Mouse (Mus musculus) monocyte, adult 2 months (primary cell): Measurements from ENCODE around the gene Nodal.
A peak's percentile ranks its signal among the peaks of the same experiment; 100 is the strongest.

Experiments
- DNase-seq, 2 experiments: peaks; one replicate each; pipeline ENCODE4 v3.0.0; 2022; ENCODE audit warnings: low spot score in 2 of 2, low read depth in 1 of 2

Nodal gene

DNA sequence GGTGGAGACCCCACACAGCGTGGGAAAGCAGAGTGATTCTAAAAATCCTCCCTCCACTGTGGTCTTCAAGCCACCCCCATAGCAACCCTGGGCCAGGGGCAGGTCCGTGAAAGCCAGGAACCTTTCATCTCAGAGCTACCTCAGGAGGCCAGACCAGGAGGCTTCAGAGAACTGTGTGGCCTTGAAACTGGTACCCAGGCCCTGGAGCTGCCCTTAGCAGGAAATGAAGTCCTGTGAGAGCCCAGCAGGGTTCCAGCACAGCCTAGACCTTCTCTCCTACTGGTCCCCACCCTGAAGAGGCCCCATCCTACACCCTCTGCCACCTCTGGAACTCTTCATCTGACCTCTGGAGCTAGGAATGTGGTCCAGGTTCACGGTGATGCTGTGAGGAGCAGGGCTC, 19.6 kb upstream of the Nodal start:
- DNase-seq = no peak

DNA sequence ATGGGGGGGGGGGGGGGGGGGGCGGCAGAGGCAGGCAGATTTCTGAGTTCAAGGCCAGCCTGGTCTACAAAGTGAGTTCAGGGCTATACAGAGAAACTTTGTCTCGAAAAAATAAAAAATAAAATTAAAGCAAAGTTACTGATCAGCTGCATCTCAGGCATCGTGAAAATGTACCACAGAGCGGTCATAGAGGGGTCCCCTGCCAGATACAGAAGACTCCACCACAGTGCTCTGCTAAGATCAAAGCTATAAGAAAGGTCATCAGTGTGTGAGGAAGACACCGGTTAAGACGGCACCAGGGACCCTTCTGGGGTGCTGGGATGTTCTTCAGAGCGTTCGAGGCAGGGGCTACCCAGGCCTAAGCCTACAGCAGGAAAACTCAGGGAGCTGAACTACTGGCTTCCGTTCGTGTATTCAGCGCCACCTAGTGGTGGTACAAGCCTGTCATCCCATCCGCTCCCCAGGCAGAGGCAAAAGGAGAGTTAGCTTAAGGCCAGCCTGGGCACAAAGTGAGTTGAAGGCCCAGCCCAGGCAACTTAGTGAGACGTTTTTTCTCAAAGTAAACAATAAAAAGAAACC, 18.5 kb upstream of the Nodal start:
- peak in 1 of 2 experiments; percentile 30 for DNase-seq

DNA sequence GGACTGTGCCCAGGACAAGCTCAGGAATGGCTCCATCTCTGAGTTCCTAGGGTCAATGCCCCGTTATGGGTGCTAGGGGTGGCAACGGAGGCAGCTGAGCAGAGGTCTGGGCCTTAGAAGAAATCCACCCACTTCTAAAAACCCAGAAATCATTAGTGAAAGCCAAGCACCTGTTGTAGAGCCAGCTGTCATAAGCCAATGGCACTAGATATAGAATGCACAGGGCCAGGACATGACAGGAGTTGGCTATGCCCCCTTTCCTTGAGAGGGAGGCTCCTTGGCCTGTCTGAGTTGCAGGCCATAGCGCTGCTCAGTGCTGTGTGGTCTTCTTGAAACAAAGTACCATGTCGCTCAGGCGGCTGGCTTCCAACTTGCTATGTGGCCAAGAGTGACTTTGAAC, 17.4 kb upstream of the Nodal start:
- DNase-seq = no peak

DNA sequence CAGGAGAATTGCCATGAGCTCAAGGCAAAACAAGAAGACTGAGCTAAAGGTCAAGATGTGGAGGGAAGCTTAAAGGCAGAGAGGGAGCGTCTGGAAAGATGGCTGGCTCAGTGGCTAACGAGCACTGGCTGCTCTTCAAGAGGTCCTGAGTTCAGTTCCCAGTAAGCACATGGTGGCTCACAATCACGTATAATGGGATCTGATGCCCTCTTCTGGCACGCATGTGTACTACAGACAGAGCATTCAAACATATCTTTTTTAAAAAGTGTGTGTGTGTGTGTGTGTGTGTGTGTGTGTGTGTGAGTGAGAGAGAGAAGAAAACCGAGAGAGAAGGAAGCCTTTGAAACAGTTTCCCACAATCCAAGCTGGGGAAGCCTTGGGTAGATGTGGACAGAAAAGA, 15.3 kb upstream of the Nodal start:
- DNase-seq = no peak

GRCm38 (mm10) chr10:61402911-61403310, 14.9 kb upstream of the Nodal start:
- no peak for DNase-seq

DNA sequence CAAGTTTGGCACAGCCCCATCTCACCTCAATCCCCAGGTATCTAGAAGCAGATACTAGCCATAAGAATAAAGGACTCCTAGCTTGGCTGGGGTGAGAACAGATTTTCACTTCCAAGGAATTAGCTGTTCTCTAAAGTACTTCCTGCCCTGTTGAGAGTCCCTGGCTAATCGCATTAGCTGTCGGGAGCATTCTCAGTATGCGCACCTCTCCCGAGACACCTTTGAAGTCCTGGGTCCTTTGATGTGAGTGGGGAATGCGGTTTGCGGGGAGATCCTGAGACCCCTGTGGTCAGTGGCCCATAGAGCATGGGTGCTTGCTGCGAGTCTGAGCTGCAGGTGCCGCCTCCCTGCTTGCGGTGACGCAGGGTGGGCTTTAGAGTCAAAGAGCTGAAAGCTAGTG, 11.8 kb upstream of the Nodal start:
- no peak for DNase-seq

DNA sequence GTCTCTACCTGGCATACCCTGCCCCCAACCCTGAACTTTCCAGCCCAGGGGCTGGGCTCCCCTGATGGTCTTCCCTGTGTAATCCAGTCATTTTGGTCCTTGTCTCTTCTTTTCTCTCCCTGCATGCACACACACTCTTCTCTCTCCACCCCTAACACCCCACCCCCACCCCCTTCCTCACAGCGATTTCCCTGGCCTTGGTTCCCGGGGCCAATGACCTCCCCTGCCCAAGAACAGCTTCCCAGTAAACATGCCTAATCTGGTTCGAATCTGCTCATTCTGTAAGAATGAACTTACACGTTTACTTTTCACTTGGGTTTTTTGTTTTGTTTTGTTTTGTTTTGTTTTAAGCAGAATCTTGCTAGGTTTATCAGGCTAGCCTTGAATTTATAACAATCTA, 8.0 kb upstream of the Nodal start:
- DNase-seq = no peak

GRCm38 (mm10) chr10:61410193-61410592, 7.6 kb upstream of the Nodal start:
- DNase-seq = no peak

- no peak for DNase-seq
Measured at GRCm38 (mm10) chr10:61412910-61413625, 4.7 kb upstream of the Nodal start.

- DNase-seq = no peak
Measured at GRCm38 (mm10) chr10:61415240-61415639, 2.5 kb upstream of the Nodal start.

DNA sequence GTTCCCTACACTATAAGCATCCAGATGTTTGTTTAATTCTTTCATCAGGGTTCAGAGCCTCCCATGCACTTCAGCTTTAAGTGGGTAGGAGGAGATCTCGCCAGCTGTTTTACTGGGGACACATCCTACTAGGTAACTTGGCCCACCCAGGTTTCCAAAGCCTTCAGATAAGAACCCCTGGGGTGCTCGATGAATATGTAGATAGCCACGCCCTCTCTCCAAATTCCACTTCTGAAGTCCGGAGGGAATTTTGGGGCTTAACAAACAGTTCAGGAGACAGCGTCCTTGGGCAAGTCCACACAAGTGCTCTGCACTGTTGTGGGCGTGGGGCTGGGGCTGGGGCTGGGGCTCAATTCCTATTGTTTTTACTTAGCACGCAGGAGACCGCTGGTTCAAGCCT, 1.9 kb upstream of the Nodal start:
- no peak for DNase-seq

DNA sequence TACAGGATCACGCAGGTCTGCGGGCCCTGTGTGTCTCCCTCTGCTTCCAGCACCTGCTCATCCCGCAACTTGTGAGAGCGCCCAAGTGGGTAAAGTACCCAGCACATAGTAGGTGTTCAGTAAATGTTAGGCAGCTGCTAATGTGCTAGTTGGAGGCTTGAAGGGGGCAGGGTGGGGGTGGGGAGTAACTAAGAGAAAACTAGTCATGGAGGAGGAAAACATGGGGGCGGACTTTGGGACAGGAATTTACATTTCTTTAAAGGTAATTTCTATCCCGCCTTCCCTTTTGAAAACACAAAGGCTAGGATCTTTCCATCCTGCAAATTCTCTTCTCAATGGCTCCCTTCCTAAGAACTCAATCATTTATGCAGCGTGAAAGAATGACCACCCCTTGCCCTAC, 1.2 kb upstream of the Nodal start:
- DNase-seq = no peak

GRCm38 (mm10) chr10:61417046-61417445, 726 bp upstream of the Nodal start:
- DNase-seq = no peak

DNA sequence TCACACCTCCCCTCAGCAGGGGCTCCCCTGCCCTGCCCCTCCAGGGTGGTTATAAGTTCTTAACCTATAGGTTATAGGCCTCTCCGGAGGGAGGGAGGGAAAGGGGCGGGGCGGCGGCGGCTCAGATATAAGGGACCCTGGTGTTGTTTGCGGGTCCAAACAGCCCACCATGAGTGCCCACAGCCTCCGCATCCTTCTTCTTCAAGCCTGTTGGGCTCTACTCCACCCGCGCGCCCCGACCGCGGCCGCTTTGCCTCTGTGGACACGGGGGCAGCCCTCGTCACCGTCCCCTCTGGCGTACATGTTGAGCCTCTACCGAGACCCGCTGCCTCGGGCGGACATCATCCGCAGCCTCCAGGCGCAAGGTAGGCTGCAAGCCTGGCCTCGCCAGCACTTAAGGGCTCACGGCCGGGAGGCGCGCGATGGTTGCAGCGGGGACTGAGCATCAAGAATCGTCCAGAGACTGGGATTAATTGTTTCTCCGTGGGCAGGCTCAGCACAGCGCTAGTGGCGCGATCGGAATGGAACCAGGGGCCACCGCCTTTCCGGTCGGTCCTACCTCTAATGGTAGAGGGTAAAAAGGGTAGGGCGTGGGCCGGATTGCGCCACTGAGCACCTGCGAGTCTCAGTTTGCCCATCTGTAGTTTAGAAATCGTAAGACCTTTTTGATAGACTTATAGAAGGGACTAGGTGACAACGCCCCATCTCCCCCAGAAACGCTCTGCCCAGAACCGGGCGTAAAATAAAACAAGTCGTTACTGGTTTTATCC, 544 bp downstream of the Nodal start:
- DNase-seq = no peak

GRCm38 (mm10) chr10:61419146-61419545, 1.4 kb downstream of the Nodal start:
- DNase-seq = no peak

DNA sequence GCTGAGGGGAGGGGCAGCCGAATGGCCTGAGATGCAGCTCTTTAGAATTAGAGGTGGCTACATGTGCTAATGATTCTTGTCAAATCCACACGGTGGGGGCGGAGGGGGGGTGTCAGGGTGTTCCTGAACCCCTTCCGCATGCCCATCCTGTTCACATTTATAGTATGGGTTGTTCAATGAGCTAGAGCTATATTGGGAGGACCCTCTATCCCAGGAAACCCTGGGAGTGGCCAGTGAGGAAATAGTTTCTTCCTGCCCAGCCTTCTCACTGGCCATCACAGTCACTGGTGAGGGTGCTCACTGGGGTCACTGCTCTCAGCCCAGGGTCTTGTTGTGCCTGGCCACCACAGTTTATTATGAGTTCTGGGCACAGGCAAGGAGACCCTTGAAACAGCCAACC, 2.2 kb downstream of the Nodal start:
- no peak for DNase-seq

GRCm38 (mm10) chr10:61422861-61423260, 5.1 kb downstream of the Nodal start:
- DNase-seq = peak in 1 of 2 experiments; percentile 5

GRCm38 (mm10) chr10:61423289-61423688, 5.5 kb downstream of the Nodal start:
- no peak for DNase-seq

DNA sequence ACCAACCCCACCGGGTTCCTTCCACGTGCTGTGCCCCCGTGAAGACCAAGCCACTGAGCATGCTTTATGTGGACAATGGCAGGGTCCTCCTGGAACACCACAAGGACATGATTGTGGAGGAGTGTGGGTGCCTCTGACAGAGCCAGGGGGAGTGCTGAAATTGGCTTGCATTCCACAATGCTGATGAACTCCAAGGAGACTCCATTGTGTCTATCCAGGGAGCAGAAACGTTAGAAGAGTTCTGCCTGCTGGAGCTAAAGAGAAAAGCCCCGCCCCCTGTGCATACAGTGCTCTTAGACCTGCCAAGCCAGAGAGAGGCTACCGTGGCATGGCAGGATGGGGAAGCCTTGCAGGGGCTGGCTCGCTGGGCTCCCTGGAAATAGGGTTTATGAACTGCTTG, 6.7 kb downstream of the Nodal start:
- DNase-seq = no peak

DNA sequence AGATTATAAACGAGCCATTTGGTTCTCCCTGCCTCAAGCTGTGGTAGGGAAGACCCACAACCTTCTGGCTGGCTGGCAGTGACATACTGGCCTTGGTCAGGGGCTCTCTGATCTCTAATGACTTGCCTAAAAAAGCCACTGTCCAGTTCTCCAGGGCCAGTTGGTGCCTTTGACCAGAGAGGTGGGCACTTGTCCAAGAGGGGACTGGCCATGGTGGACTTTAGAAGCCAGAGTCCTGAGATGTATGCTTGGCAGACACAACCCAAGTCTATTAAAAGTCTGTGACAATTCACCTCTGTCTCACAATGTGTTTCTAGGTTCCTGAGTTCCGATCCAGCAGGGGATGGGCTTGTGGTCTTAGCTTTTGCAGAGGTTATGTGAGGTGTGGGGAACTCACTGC, 7.3 kb downstream of the Nodal start:
- DNase-seq = no peak

GRCm38 (mm10) chr10:61426251-61426757, 8.5 kb downstream of the Nodal start:
- no peak for DNase-seq

DNA sequence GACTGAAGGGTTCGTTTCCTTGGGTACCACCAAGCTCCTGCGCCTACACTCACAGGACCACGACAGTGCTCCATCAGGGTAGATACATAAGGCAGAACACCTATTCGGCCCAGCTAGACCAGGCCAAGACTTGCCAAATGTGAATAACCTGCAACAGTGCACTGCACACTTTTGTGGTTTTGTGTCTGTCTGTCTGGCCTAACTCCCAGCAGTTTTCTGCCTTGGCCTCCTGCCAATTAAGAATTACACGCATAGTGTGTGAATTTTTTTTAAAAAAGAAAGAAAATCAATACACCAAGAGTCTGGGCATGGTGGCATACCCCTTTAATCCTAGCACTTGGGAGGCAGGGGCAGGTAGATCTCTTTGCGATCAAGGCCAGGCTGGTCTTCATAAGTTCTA, 10.2 kb downstream of the Nodal start:
- no peak for DNase-seq
